Mouse (Mus musculus): ENCODE data around the gene Syngr3. TPM values are rescaled to one million over a fixed set of nuclear protein-coding genes. Genes with fewer than 3 reads are reported as not detected.
"Not testable (repeated sequence)": the region's sequence is repeated elsewhere in the genome, so short reads cannot be mapped to it uniquely, and the experiment has no call there.

Gene Syngr3
- polyA plus RNA-seq, 1 experiment: 0.79 TPM

- H3K27ac ChIP-seq (ENCODE audit: insufficient read depth, low read depth, low read length): no peak overlapping the region
- TF ChIP-seq CTCF (IDR thresholded peaks at IDR 0.05; ENCODE audit: low read depth, low read length): no peak
- TF ChIP-seq POLR2A (IDR thresholded peaks at IDR 0.05; ENCODE audit: borderline replicate concordance, low read depth, low read length): no peak
- peaks cover 18% of the 10 kb centered on the region for H3K4me1 ChIP-seq (ENCODE audit: control insufficient read depth, insufficient read depth, low read length)
- no peak overlapping the region for H3K4me3 ChIP-seq (ENCODE audit: insufficient read depth, low read length)
These were observed 41.0 kb upstream of the Syngr3 start for GRCm38 (mm10) chr17:24730787-24731186.

GRCm38 (mm10) chr17:24729067-24729466 lies 39.3 kb upstream of the Syngr3 start:
- peaks cover 11% of the 10 kb centered on the region for H3K4me1 ChIP-seq (ENCODE audit: control insufficient read depth, insufficient read depth, low read length)
- H3K27ac ChIP-seq (ENCODE audit: insufficient read depth, low read depth, low read length): no peak overlapping the region
- H3K4me3 ChIP-seq (ENCODE audit: insufficient read depth, low read length): no peak overlapping the region
- TF ChIP-seq CTCF (IDR thresholded peaks at IDR 0.05; ENCODE audit: low read depth, low read length): no peak
- TF ChIP-seq POLR2A (IDR thresholded peaks at IDR 0.05; ENCODE audit: borderline replicate concordance, low read depth, low read length): no peak

- Histone ChIP-seq H3K4me3 (ENCODE audit: insufficient read depth, low read length) (no peak overlapping the region), H3K4me1 (ENCODE audit: control insufficient read depth, insufficient read depth, low read length) (peaks cover 8% of the 10 kb centered on the region), H3K27ac (ENCODE audit: insufficient read depth, low read depth, low read length) (no peak overlapping the region)
- TF ChIP-seq POLR2A (IDR thresholded peaks at IDR 0.05; ENCODE audit: borderline replicate concordance, low read depth, low read length) (no peak), CTCF (IDR thresholded peaks at IDR 0.05; ENCODE audit: low read depth, low read length) (no peak)
These were observed 38.4 kb upstream of the Syngr3 start for GRCm38 (mm10) chr17:24728184-24728583.

GRCm38 (mm10) chr17:24727618-24728017 lies 37.9 kb upstream of the Syngr3 start, which contains the start of gene Rpl3l:
Gene Rpl3l (plus strand): TSS chr17:24727820.
- TF ChIP-seq CTCF (IDR thresholded peaks at IDR 0.05; ENCODE audit: low read depth, low read length) (no peak), POLR2A (IDR thresholded peaks at IDR 0.05; ENCODE audit: borderline replicate concordance, low read depth, low read length) (no peak)
- no peak within 1 kb of the TSS for H3K27ac ChIP-seq (ENCODE audit: insufficient read depth, low read depth, low read length)
- peaks cover 8% of the 10 kb centered on the region for H3K4me1 ChIP-seq (ENCODE audit: control insufficient read depth, insufficient read depth, low read length)
- no peak within 1 kb of the TSS for H3K4me3 ChIP-seq (ENCODE audit: insufficient read depth, low read length)

- Histone ChIP-seq H3K4me1 (ENCODE audit: control insufficient read depth, insufficient read depth, low read length) (peaks cover 10% of the 10 kb centered on the region), H3K27ac (ENCODE audit: insufficient read depth, low read depth, low read length) (no peak overlapping the region), H3K4me3 (ENCODE audit: insufficient read depth, low read length) (no peak overlapping the region)
- TF ChIP-seq CTCF (IDR thresholded peaks at IDR 0.05; ENCODE audit: low read depth, low read length) (no peak), POLR2A (IDR thresholded peaks at IDR 0.05; ENCODE audit: borderline replicate concordance, low read depth, low read length) (no peak)
These were observed 36.1 kb upstream of the Syngr3 start for GRCm38 (mm10) chr17:24725637-24726390.

- H3K4me1 ChIP-seq (ENCODE audit: control insufficient read depth, insufficient read depth, low read length): peaks cover 5% of the 10 kb centered on the region; the same call in 1 of the 2 replicates
- TF ChIP-seq CTCF (IDR thresholded peaks at IDR 0.05; ENCODE audit: low read depth, low read length): no peak
- TF ChIP-seq POLR2A (IDR thresholded peaks at IDR 0.05; ENCODE audit: borderline replicate concordance, low read depth, low read length): no peak
- H3K4me3 ChIP-seq (ENCODE audit: insufficient read depth, low read length): peak within 1 kb of the TSS; percentile 78
- peak within 1 kb of the TSS; percentile 57 for H3K27ac ChIP-seq (ENCODE audit: insufficient read depth, low read depth, low read length)
These were observed 34.4 kb upstream of the Syngr3 start, which contains the start of gene Ndufb10 for GRCm38 (mm10) chr17:24724184-24724583. Gene Ndufb10 (minus strand): TSS chr17:24724478.

GRCm38 (mm10) chr17:24723881-24724180 lies 34.1 kb upstream of the Syngr3 start:
- Histone ChIP-seq H3K4me1 (ENCODE audit: control insufficient read depth, insufficient read depth, low read length) (peaks cover 5% of the 10 kb centered on the region; the same call in 1 of the 2 replicates), H3K4me3 (ENCODE audit: insufficient read depth, low read length) (peak overlapping the region; percentile 78), H3K27ac (ENCODE audit: insufficient read depth, low read depth, low read length) (peak overlapping the region; percentile 57)
- TF ChIP-seq POLR2A (IDR thresholded peaks at IDR 0.05; ENCODE audit: borderline replicate concordance, low read depth, low read length): no peak
- no peak for TF ChIP-seq CTCF (IDR thresholded peaks at IDR 0.05; ENCODE audit: low read depth, low read length)

DNA sequence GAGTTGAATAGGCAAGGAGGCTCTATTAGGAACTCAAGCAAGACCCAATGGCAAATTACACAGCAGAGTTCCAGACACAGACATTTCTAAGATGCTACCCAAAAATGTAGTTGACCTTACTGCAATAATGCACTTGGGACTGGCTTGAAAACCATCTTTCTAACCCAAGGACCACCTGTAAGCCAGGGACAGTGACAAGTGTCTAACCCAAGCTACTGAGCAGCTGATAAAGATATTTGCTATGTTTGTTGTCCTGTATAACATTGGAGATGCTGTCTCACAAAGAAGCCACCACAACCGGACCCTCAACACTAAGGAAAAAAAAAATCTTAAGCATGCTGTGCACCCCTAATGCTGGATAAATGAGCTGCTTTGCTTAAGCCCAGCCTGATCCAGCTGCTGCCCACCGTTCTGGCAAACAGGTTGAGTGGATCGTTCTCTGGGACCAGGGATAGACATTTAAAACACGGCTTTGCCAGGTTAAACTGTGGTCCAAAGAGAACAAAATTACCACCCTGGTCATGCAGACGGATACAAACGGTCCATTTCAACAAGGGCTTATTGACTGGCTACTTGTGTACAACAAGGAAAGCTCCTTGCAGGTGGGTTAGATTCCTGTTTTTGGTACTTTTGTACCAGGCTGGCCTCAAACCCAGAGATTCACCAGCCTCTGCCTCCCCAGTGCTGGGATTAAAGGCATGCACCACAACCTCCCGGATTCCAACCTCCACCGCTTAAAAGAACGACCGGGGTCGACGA lies 33.5 kb upstream of the Syngr3 start:
- H3K4me3 ChIP-seq (ENCODE audit: insufficient read depth, low read length): peak overlapping the region; percentile 78
- H3K4me1 ChIP-seq (ENCODE audit: control insufficient read depth, insufficient read depth, low read length): peaks cover 5% of the 10 kb centered on the region; the same call in 1 of the 2 replicates
- H3K27ac ChIP-seq (ENCODE audit: insufficient read depth, low read depth, low read length): peak overlapping the region; percentile 57
- TF ChIP-seq CTCF (IDR thresholded peaks at IDR 0.05; ENCODE audit: low read depth, low read length) (no peak), POLR2A (IDR thresholded peaks at IDR 0.05; ENCODE audit: borderline replicate concordance, low read depth, low read length) (peak; percentile 32; the same call in 1 of the 2 replicates)

GRCm38 (mm10) chr17:24722220-24722924 lies 32.6 kb upstream of the Syngr3 start:
- Histone ChIP-seq H3K4me1 (ENCODE audit: control insufficient read depth, insufficient read depth, low read length) (peaks cover 5% of the 10 kb centered on the region; the same call in 1 of the 2 replicates), H3K27ac (ENCODE audit: insufficient read depth, low read depth, low read length) (no peak overlapping the region), H3K4me3 (ENCODE audit: insufficient read depth, low read length) (peak overlapping the region; percentile 35)
- TF ChIP-seq CTCF (IDR thresholded peaks at IDR 0.05; ENCODE audit: low read depth, low read length) (no peak), POLR2A (IDR thresholded peaks at IDR 0.05; ENCODE audit: borderline replicate concordance, low read depth, low read length) (no peak)

GRCm38 (mm10) chr17:24721383-24721955 lies 31.7 kb upstream of the Syngr3 start:
- H3K4me1 ChIP-seq (ENCODE audit: control insufficient read depth, insufficient read depth, low read length); H3K27ac ChIP-seq (ENCODE audit: insufficient read depth, low read depth, low read length): not testable (repeated sequence)
- H3K4me3 ChIP-seq (ENCODE audit: insufficient read depth, low read length): peak overlapping the region; percentile 53

- H3K27ac ChIP-seq (ENCODE audit: insufficient read depth, low read depth, low read length): peak overlapping the region; percentile 64
These were observed 30.9 kb upstream of the Syngr3 start for GRCm38 (mm10) chr17:24720616-24721015.

More at GRCm38 (mm10) chr17:24720616-24721015, 30.9 kb upstream of the Syngr3 start:
- H3K4me1 ChIP-seq (ENCODE audit: control insufficient read depth, insufficient read depth, low read length): not testable (repeated sequence)
- peak overlapping the region; percentile 67 for H3K4me3 ChIP-seq (ENCODE audit: insufficient read depth, low read length)
